Mouse (Mus musculus) adrenal gland, postnatal 14 days (tissue): ENCODE data around the gene Ppp2r5e. TPM values are rescaled to one million over a fixed set of nuclear protein-coding genes. Genes with fewer than 3 reads are reported as not detected.
"Not testable (repeated sequence)": the region's sequence is repeated elsewhere in the genome, so short reads cannot be mapped to it uniquely, and the experiment has no call there.

Experiments used
- DNase-seq: peaks from one replicate; pipeline ENCODE4 v3.0.0; 2021; ENCODE audit warnings: mixed read lengths
- total RNA-seq: library from RNA; stranded (reverse); gene quantifications from 2 replicates; pipeline ENCODE4 v1.2.3, GENCODE M21; 2021

Ppp2r5e gene
- total RNA-seq, 1 experiment from 2014 or later = 47.5 TPM

- no peak for DNase-seq
Measured at GRCm38 (mm10) chr12:75537019-75537672, 58.9 kb downstream of the Ppp2r5e start.

GRCm38 (mm10) chr12:75536566-75536965 is 59.5 kb downstream of the Ppp2r5e start:
- no peak for DNase-seq

GRCm38 (mm10) chr12:75533145-75533544 is 62.9 kb downstream of the Ppp2r5e start:
- no peak for DNase-seq

GRCm38 (mm10) chr12:75531895-75532294 is 64.2 kb downstream of the Ppp2r5e start:
- no peak for DNase-seq

GRCm38 (mm10) chr12:75528857-75529808 is 66.9 kb downstream of the Ppp2r5e start:
- DNase-seq = no peak

- no peak for DNase-seq
Measured at GRCm38 (mm10) chr12:75528300-75528699, 67.7 kb downstream of the Ppp2r5e start.

GRCm38 (mm10) chr12:75524199-75524598 is 71.8 kb downstream of the Ppp2r5e start:
- DNase-seq = no peak

- peak; percentile 24 for DNase-seq
Measured at GRCm38 (mm10) chr12:75522931-75523330, 73.1 kb downstream of the Ppp2r5e start.

- DNase-seq = no peak
Measured at GRCm38 (mm10) chr12:75522360-75522759, 73.7 kb downstream of the Ppp2r5e start.

GRCm38 (mm10) chr12:75520395-75520794 is 75.7 kb downstream of the Ppp2r5e start:
- DNase-seq = no peak

- DNase-seq = no peak
Measured at GRCm38 (mm10) chr12:75519181-75519940, 76.7 kb downstream of the Ppp2r5e start.

GRCm38 (mm10) chr12:75515301-75515906 is 80.6 kb downstream of the Ppp2r5e start:
- DNase-seq = no peak

GRCm38 (mm10) chr12:75511520-75511919 is 84.5 kb downstream of the Ppp2r5e start:
- no peak for DNase-seq

- DNase-seq = no peak
Measured at GRCm38 (mm10) chr12:75504991-75505650, 90.9 kb downstream of the Ppp2r5e start.

GRCm38 (mm10) chr12:75502664-75503063 is 93.4 kb downstream of the Ppp2r5e start:
- no peak for DNase-seq

- no peak for DNase-seq
Measured at GRCm38 (mm10) chr12:75497698-75498097, 98.3 kb downstream of the Ppp2r5e start.

GRCm38 (mm10) chr12:75495636-75496035 is 100.4 kb downstream of the Ppp2r5e start:
- no peak for DNase-seq

GRCm38 (mm10) chr12:75494643-75495042 is 101.4 kb downstream of the Ppp2r5e start:
- no peak for DNase-seq

GRCm38 (mm10) chr12:75492549-75493327 is 103.3 kb downstream of the Ppp2r5e start:
- no peak for DNase-seq

GRCm38 (mm10) chr12:75492148-75492547 is 103.9 kb downstream of the Ppp2r5e start:
- not testable (repeated sequence) for DNase-seq

- no peak for DNase-seq
Measured at GRCm38 (mm10) chr12:75487500-75487899, 108.5 kb downstream of the Ppp2r5e start.
